ENCODE assay signal across 8 mouse cellular contexts in the genomic region with DNA sequence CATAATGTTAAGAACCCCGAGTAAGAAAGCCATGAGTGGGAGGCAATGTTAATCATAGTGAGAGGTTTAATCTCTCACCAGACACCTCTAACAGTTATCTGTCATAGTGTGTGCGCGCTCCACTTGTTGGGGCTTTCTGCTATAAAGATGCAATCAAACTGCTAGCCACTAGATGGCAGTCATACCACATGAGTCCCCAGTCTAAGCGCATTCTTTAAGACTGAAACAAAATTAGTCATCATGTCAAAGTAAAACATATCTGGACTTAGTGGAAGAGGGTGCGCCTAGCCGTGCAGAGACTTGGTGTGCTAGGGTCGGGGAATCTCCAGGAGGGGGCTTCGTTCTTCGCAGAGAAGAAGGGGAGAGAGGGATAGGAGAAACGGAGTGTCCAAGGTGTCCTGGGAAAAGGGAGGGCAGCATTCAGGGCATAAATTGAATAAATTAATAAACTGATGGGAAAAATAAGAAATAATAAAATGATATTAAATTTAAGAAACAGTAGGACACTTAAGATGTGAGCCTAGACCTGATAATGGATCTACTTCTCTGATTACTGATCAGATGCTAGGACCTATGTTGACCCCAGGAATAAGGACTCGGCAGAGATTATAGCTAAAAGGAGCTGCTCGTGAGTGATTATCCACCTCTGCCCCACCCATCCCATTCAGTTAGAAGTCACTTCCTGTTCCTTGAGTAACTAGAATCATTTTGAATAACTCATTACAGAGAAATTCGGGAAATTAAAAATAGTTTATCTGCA. TPM values are rescaled to one million over a fixed set of nuclear protein-coding genes. Genes with fewer than 3 reads are reported as not detected.
A peak's percentile ranks its signal among the peaks of the same experiment; 100 is the strongest.
DNase-seq lines count a peak whose midpoint lies in the region; ATAC-seq lines count a peak whose summit lies in the region.

No protein-coding gene starts in this region.

- DNase-seq in liver = peak; percentile 21
- DNase-seq in hindlimb bud, embryonic 11.5 days (ENCODE audit: extremely low spot score, low read depth, low spot score) = peak; percentile 20
- DNase-seq in left cerebral cortex, adult 8-10 months (ENCODE audit: low spot score in 2 of 2) = peak; percentile 6 to 9
- peak; percentile 39 for DNase-seq in midbrain, embryonic 10.5 days (ENCODE audit: low spot score)
- DNase-seq in spleen, postnatal 36 days (ENCODE audit: low spot score in 2 of 2) = peak; percentile 8 to 34

- no peaks in the 10 kb centered on the region for H3K36me3 ChIP-seq in liver, embryonic 12.5 days
- H3K36me3 ChIP-seq in forebrain, embryonic 15.5 days = no peaks in the 10 kb centered on the region
- no peaks in the 10 kb centered on the region for H3K36me3 ChIP-seq in midbrain, embryonic 10.5 days

- no peaks in the 10 kb centered on the region for H3K27me3 ChIP-seq in liver, embryonic 12.5 days (replicated peaks)
- H3K27me3 ChIP-seq in forebrain, embryonic 15.5 days = no peaks in the 10 kb centered on the region
- no peaks in the 10 kb centered on the region for H3K27me3 ChIP-seq in midbrain, embryonic 10.5 days (ENCODE audit: low read depth, poor library complexity, severe bottlenecking)

- H3K9me3 ChIP-seq in liver, embryonic 12.5 days (replicated peaks) = no peaks in the 10 kb centered on the region
- no peaks in the 10 kb centered on the region for H3K9me3 ChIP-seq in forebrain, embryonic 15.5 days
- no peaks in the 10 kb centered on the region for H3K9me3 ChIP-seq in midbrain, embryonic 10.5 days (replicated peaks)

- H3K4me3 ChIP-seq in liver, embryonic 12.5 days = no peak overlapping the region
- no peak overlapping the region for H3K4me3 ChIP-seq in forebrain, embryonic 15.5 days
- 0 out of 2 replicates have a peak overlapping the region, but pooled peaks have one; percentile 20 for H3K4me3 ChIP-seq in midbrain, embryonic 10.5 days

- WGBS in liver, embryonic 12.5 days (ENCODE audit: insufficient replicate concordance) = 27% methylated on average over 13 of the region's 13 CpGs
- 33% methylated on average over 13 of the region's 13 CpGs for whole genome bisulfite sequencing in forebrain, embryonic 15.5 days
- WGBS in midbrain, embryonic 10.5 days = 36% methylated on average over 13 of the region's 13 CpGs

- H3K4me1 ChIP-seq in liver, embryonic 12.5 days = no peaks in the 10 kb centered on the region
- H3K4me1 ChIP-seq in forebrain, embryonic 15.5 days = no peaks in the 10 kb centered on the region
- no peaks in the 10 kb centered on the region for H3K4me1 ChIP-seq in midbrain, embryonic 10.5 days

- H3K9ac ChIP-seq in liver, embryonic 12.5 days = no peak overlapping the region
- no peak overlapping the region for H3K9ac ChIP-seq in forebrain, embryonic 15.5 days (replicated peaks)

- H3K4me2 ChIP-seq in liver, embryonic 12.5 days = no peak overlapping the region
- no peak overlapping the region for H3K4me2 ChIP-seq in forebrain, embryonic 15.5 days (replicated peaks)

- no peak for ATAC-seq in liver, embryonic 12.5 days
- ATAC-seq in cerebellum, adult (ENCODE audit: insufficient number of reproducible peaks, low FRiP score, low TSS enrichment) = peak; percentile 49; the same call in 1 of the 2 replicates
- ATAC-seq in forebrain, embryonic 15.5 days (replicated peaks) = peak; percentile 97

- H3K27ac ChIP-seq in liver, embryonic 12.5 days = no peak overlapping the region
- no peak overlapping the region for H3K27ac ChIP-seq in forebrain, embryonic 15.5 days (replicated peaks)
- H3K27ac ChIP-seq in midbrain, embryonic 10.5 days (replicated peaks) = no peak overlapping the region

RNA-seq across cellular contexts. Expression of gene Kcnh8, which starts 42.4 kb away (rescaled TPM):
- polyA plus RNA-seq in liver, embryonic 12.5 days (2016; fragmentation: Nextera tagmentation; extraction: Ambion mirVana) = 0.04 TPM in 1 of 2 replicates, not detected in the other
- polyA plus RNA-seq in forebrain, embryonic 15.5 days (2015; fragmentation: Nextera tagmentation; extraction: Ambion mirVana) = 4.1 and 4.4 TPM in 2 replicates
- under 1 TPM; 0.49 to 0.93 (median 0.67) TPM for total RNA-seq in left cerebral cortex, adult 8-10 months (2022)
- polyA plus RNA-seq in midbrain, embryonic 10.5 days (2016; fragmentation: Nextera tagmentation; extraction: Ambion mirVana) = 0.64 and 1.4 TPM in 2 replicates
